ENCODE assay signal across 10 mouse cellular contexts in the genomic region with DNA sequence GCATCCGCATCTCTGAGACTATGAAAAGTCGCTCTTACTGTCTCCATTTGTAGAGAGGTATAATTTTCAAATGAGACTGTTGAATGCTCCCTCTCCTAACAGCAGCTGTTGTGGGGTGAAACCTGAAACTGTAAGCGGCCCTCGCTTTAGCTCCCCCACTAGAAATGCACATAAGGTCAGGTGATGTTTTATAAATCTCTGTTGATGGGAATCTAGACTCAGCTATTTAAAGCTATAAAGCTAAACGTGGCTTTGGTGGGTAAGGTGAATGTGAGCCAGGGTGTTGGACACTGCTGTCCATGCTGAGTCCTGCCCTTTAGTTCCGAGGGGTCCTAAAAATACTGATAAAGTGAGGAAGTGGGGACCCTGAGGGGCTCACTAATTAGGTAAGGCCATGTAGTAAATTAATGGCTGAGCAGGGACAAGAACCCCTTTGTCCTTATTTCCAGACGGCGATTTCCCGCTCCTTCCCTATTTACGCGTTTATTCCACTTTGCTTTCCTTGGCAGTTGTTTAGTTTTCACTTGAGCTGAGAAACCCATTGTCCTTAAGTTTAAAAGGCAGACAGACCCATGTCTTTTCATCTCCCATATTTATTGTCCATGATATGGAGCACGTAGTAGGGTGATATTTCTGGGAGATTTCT. TPM values are rescaled to one million over a fixed set of nuclear protein-coding genes. Genes with fewer than 3 reads are reported as not detected.
DNase-seq lines count a peak whose midpoint lies in the region; ATAC-seq and TF ChIP-seq lines count a peak whose summit lies in the region.
"Had no signal": no experiment of that assay in that cellular context is flagged by ENCODE, and none has a peak within 500 bp of the region (broad histone marks: within the 10 kb centered on the region; RNA-seq: fewer than 3 reads in every experiment).

No protein-coding gene starts in this region.

- no peaks in the 10 kb centered on the region for H3K9me3 ChIP-seq in forebrain, embryonic 10.5 days
- no peaks in the 10 kb centered on the region for H3K9me3 ChIP-seq in hindbrain, embryonic 13.5 days
- no peaks in the 10 kb centered on the region for H3K9me3 ChIP-seq in midbrain, embryonic 15.5 days

- DNase-seq in layer of hippocampus, adult 2 months (ENCODE audit: low spot score in 2 of 2), result no peak
- DNase-seq in layer of hippocampus, postnatal 10 days (ENCODE audit: low spot score in 2 of 2), result no peak
- no peak for DNase-seq in forebrain, embryonic 10.5 days (ENCODE audit: extremely low spot score, low spot score)
- no peak for DNase-seq in frontal cortex, postnatal 14 days (ENCODE audit: low spot score in 2 of 2)
- no peak for DNase-seq in urinary bladder, adult 2 months (ENCODE audit: low spot score)
- DNase-seq: gastrocnemius, postnatal 10 days; thymus, postnatal 25 days had no signal

- peak overlapping the region; percentile 14; the same call in 1 of the 2 replicates for H3K27ac ChIP-seq in layer of hippocampus, adult 2 months
- H3K27ac ChIP-seq in forebrain, embryonic 10.5 days, result peak overlapping the region; percentile 83
- peak overlapping the region; percentile 97 for H3K27ac ChIP-seq in hindbrain, embryonic 13.5 days
- peak overlapping the region; percentile 66 for H3K27ac ChIP-seq in midbrain, embryonic 15.5 days

- no peak overlapping the region for H3K4me3 ChIP-seq in layer of hippocampus, adult 2 months
- peak overlapping the region; percentile 89 for H3K4me3 ChIP-seq in forebrain, embryonic 10.5 days
- H3K4me3 ChIP-seq in hindbrain, embryonic 13.5 days, result peak overlapping the region; percentile 94
- peak overlapping the region; percentile 98 for H3K4me3 ChIP-seq in midbrain, embryonic 15.5 days

- peaks cover 90% of the 10 kb centered on the region for H3K4me1 ChIP-seq in forebrain, embryonic 10.5 days
- H3K4me1 ChIP-seq in hindbrain, embryonic 13.5 days (replicated peaks), result peaks cover 81% of the 10 kb centered on the region
- peaks cover 72% of the 10 kb centered on the region for H3K4me1 ChIP-seq in midbrain, embryonic 15.5 days

- H3K4me2 ChIP-seq in hindbrain, embryonic 13.5 days, result peak overlapping the region; percentile 93
- peak overlapping the region; percentile 61 for H3K4me2 ChIP-seq in midbrain, embryonic 15.5 days

- no peaks in the 10 kb centered on the region for H3K27me3 ChIP-seq in forebrain, embryonic 10.5 days (ENCODE audit: poor library complexity, severe bottlenecking)
- H3K27me3 ChIP-seq in hindbrain, embryonic 13.5 days, result no peaks in the 10 kb centered on the region
- no peaks in the 10 kb centered on the region for H3K27me3 ChIP-seq in midbrain, embryonic 15.5 days (replicated peaks)

- H3K9ac ChIP-seq in hindbrain, embryonic 13.5 days, result peak overlapping the region; percentile 96
- H3K9ac ChIP-seq in midbrain, embryonic 15.5 days, result peak overlapping the region; percentile 14; the same call in 1 of the 2 replicates

- WGBS in forebrain, embryonic 10.5 days, result 30% methylated on average over 12 of the region's 12 CpGs
- 13% methylated on average over 12 of the region's 12 CpGs for WGBS in hindbrain, embryonic 13.5 days
- WGBS in midbrain, embryonic 15.5 days, result 30% methylated on average over 12 of the region's 12 CpGs

- no peaks in the 10 kb centered on the region; the same call in 1 of the 2 replicates for H3K36me3 ChIP-seq in forebrain, embryonic 10.5 days (replicated peaks)
- no peaks in the 10 kb centered on the region for H3K36me3 ChIP-seq in hindbrain, embryonic 13.5 days
- no peaks in the 10 kb centered on the region for H3K36me3 ChIP-seq in midbrain, embryonic 15.5 days (replicated peaks)

- no peak for ATAC-seq in hindbrain, embryonic 13.5 days (ENCODE audit: low FRiP score)
- ATAC-seq in midbrain, embryonic 15.5 days (replicated peaks), result no peak
- ATAC-seq in granulocyte monocyte progenitor cell, adult 5-6 weeks (replicated peaks; ENCODE audit: poor library complexity, severe bottlenecking), result no peak

- no peak for TF ChIP-seq CTCF in layer of hippocampus, adult 2 months (conservative IDR thresholded peaks at IDR 0.05)

RNA-seq across cellular contexts. Expression of gene Cemip2, which starts 3.8 kb away (rescaled TPM):
- 10 to 100 TPM; 13.3 TPM for total RNA-seq in layer of hippocampus, adult 2 months (2021)
- total RNA-seq in layer of hippocampus, postnatal 10 days (2021), result 10 to 100 TPM; 18.5 to 22.9 TPM
- 56.4 and 58.7 TPM in 2 replicates for polyA plus RNA-seq in forebrain, embryonic 10.5 days (2016; fragmentation: Nextera tagmentation; extraction: Ambion mirVana)
- 49.1 and 54.1 TPM in 2 replicates for polyA plus RNA-seq in hindbrain, embryonic 13.5 days (2015; fragmentation: Nextera tagmentation; extraction: Ambion mirVana)
- 39.9 and 41.6 TPM in 2 replicates for polyA plus RNA-seq in midbrain, embryonic 15.5 days (2015; fragmentation: Nextera tagmentation; extraction: Ambion mirVana)
- 10.1 and 13.9 TPM in 2 replicates for total RNA-seq in granulocyte monocyte progenitor cell, adult 5-6 weeks (2014; fragmentation: Nextera tagmentation)
- total RNA-seq in granulocyte monocyte progenitor cell, adult 5-6 weeks (2017), result 24.0 and 24.5 TPM in 2 replicates
- 4.5 and 5.5 TPM in 2 replicates for polyA plus RNA-seq in urinary bladder, adult 2 months (2012; rRNA removed)

Comparison
In these comparisons a context has a peak if more than half of its experiments do, and no peak if none do; other contexts are left out.
1. H3K27ac ChIP-seq: peak in every context shown above with its lines; median percentile 97 in hindbrain, embryonic 13.5 days; 83 in forebrain, embryonic 10.5 days; 66 in midbrain, embryonic 15.5 days; 14 in layer of hippocampus, adult 2 months.